Mouse (Mus musculus): ENCODE results near the gene Fam92b. TPM values are rescaled to one million over a fixed set of nuclear protein-coding genes. Genes with fewer than 3 reads are reported as not detected.

The Fam92b gene
- polyA plus RNA-seq, 1 experiment from 2014 or later, result 2.1 TPM

DNA sequence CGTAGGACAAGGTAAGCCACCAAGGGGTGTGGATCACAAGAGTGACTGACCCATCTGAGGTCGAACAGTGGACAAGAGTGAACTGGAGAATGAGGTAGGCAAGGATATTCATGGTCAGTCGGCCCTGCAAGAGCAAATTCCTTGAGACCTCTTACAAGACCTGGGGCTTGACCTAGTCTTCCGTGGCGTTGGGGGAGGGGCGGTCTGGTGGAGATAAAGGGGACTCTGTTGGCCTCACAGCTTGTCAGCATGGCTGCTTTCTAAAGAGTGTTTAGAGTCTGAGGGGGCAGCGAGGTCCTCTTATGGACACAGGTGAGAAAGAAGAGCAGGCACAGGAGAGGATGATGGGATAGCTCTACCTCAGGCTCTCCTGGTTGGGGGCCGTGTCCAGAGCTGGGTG is 8.1 kb downstream of the Fam92b start:
- H3K9ac ChIP-seq (ENCODE audit: low read depth, low read length), result no peak overlapping the region
- DNase-seq (ENCODE audit: low spot score) (no peak), ATAC-seq (ENCODE audit: low FRiP score) (no peak)
- H3K27ac ChIP-seq (ENCODE audit: low read depth, low read length), result no peak overlapping the region
- no peaks in the 10 kb centered on the region for H3K9me3 ChIP-seq (ENCODE audit: control insufficient read depth, low read length)
- H3K4me3 ChIP-seq (ENCODE audit: low read depth, low read length), result no peak overlapping the region
- no peaks in the 10 kb centered on the region for H3K36me3 ChIP-seq (ENCODE audit: control insufficient read depth, insufficient read depth, low read length)
- no peaks in the 10 kb centered on the region for H3K4me1 ChIP-seq (replicated peaks; ENCODE audit: control insufficient read depth, insufficient read depth, low read length)
- 47% methylated on average over 8 of the region's 8 CpGs for WGBS
- H3K27me3 ChIP-seq (ENCODE audit: control insufficient read depth, insufficient read depth, low read length), result peaks cover under 1% of the 10 kb centered on the region
- H3K4me2 ChIP-seq (replicated peaks; ENCODE audit: low read depth, low read length), result no peak overlapping the region

DNA sequence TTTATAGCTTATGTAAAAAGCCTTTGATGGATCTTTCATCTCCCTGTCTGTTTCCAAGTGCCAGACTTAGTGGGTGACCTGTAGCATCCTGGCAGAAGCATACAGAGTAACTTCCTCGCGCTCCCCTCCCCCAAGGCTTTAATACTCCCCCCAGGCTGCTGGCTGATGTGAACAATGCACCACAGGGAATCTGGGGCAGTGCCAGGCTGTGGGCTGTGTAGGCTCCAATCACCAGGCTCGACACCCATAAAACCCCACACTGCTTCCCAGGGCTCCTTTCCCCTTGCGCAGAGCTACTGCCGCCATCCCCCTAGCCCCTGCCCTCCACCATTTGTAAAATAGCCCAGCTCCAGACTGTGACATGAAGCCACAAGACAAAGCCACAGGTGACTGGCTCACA is 9.4 kb downstream of the Fam92b start:
- no peak overlapping the region for H3K27ac ChIP-seq (ENCODE audit: low read depth, low read length)
- ATAC-seq (ENCODE audit: low FRiP score) (no peak), DNase-seq (ENCODE audit: low spot score) (no peak)

DNA sequence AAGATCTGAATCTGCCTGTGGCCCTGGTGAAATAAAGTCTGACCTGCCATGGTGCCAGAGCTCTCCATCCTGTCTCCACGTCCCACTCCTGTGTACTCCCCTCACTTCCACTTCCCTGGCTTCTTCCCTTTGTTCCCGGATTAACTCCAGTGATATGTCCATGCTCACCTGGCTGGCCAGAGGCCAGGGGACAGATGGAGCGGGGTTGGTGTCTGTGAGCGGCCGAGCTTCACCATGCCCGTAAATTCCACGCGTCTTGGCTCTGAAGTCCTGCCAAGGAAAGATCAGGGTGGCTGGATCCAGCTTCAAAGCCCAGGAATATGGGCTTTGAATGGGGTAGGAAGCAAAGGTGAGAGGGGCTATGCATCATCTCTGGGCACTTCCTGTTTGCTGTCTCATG is 10.1 kb downstream of the Fam92b start:
- H3K9ac ChIP-seq (ENCODE audit: low read depth, low read length), result no peak overlapping the region
- no peaks in the 10 kb centered on the region for H3K4me1 ChIP-seq (replicated peaks; ENCODE audit: control insufficient read depth, insufficient read depth, low read length)
- no peaks in the 10 kb centered on the region; the same call in 1 of the 2 replicates for H3K27me3 ChIP-seq (ENCODE audit: control insufficient read depth, insufficient read depth, low read length)
- 93% methylated on average over 8 of the region's 8 CpGs for WGBS
- no peaks in the 10 kb centered on the region for H3K9me3 ChIP-seq (ENCODE audit: control insufficient read depth, low read length)
- H3K36me3 ChIP-seq (ENCODE audit: control insufficient read depth, insufficient read depth, low read length), result no peaks in the 10 kb centered on the region
- ATAC-seq (ENCODE audit: low FRiP score) (no peak), DNase-seq (ENCODE audit: low spot score) (no peak)
- no peak overlapping the region for H3K27ac ChIP-seq (ENCODE audit: low read depth, low read length)
- no peak overlapping the region for H3K4me2 ChIP-seq (replicated peaks; ENCODE audit: low read depth, low read length)
- H3K4me3 ChIP-seq (ENCODE audit: low read depth, low read length), result no peak overlapping the region

More for the DNA sequence above, 9.4 kb downstream of the Fam92b start:
- Histone ChIP-seq H3K4me1 (replicated peaks; ENCODE audit: control insufficient read depth, insufficient read depth, low read length) (no peaks in the 10 kb centered on the region), H3K4me3 (ENCODE audit: low read depth, low read length) (no peak overlapping the region), H3K27me3 (ENCODE audit: control insufficient read depth, insufficient read depth, low read length) (no peaks in the 10 kb centered on the region; the same call in 1 of the 2 replicates), H3K4me2 (replicated peaks; ENCODE audit: low read depth, low read length) (no peak overlapping the region), H3K9me3 (ENCODE audit: control insufficient read depth, low read length) (no peaks in the 10 kb centered on the region), H3K9ac (ENCODE audit: low read depth, low read length) (no peak overlapping the region), H3K36me3 (ENCODE audit: control insufficient read depth, insufficient read depth, low read length) (no peaks in the 10 kb centered on the region)
- WGBS, result 43% methylated on average over 5 of the region's 5 CpGs

DNA sequence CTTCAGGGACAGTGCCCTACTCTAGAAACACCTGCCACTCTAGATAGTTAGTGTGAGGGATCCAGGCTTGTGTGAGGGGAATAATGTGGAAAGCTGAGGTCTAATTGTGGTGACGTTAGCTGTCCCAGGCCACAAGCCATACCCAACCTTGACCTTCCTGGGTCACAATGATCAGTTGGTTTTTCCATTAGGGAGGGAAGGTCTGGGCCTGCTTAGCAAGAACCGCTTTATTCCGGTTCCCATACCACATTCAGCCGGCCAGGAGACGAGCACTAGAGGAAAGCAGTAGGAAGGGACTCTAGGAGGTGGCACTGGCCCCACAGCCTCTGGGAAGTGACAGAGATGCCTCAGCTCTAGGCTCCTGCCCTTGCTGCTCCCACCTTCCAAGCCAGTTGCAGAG is 13.2 kb downstream of the Fam92b start:
- H3K27ac ChIP-seq (ENCODE audit: low read depth, low read length), result no peak overlapping the region
- H3K4me1 ChIP-seq (replicated peaks; ENCODE audit: control insufficient read depth, insufficient read depth, low read length), result 0 out of 2 replicates have a peak, but pooled peaks cover 3% of the 10 kb centered on the region
- H3K27me3 ChIP-seq (ENCODE audit: control insufficient read depth, insufficient read depth, low read length), result no peaks in the 10 kb centered on the region
- H3K36me3 ChIP-seq (ENCODE audit: control insufficient read depth, insufficient read depth, low read length), result no peaks in the 10 kb centered on the region
- no peak overlapping the region for H3K9ac ChIP-seq (ENCODE audit: low read depth, low read length)
- H3K4me3 ChIP-seq (ENCODE audit: low read depth, low read length), result no peak overlapping the region
- H3K9me3 ChIP-seq (ENCODE audit: control insufficient read depth, low read length), result no peaks in the 10 kb centered on the region
- DNase-seq (ENCODE audit: low spot score) (no peak), ATAC-seq (ENCODE audit: low FRiP score) (no peak)
- no peak overlapping the region for H3K4me2 ChIP-seq (replicated peaks; ENCODE audit: low read depth, low read length)
- WGBS, result 92% methylated on average over 5 of the region's 5 CpGs

DNA sequence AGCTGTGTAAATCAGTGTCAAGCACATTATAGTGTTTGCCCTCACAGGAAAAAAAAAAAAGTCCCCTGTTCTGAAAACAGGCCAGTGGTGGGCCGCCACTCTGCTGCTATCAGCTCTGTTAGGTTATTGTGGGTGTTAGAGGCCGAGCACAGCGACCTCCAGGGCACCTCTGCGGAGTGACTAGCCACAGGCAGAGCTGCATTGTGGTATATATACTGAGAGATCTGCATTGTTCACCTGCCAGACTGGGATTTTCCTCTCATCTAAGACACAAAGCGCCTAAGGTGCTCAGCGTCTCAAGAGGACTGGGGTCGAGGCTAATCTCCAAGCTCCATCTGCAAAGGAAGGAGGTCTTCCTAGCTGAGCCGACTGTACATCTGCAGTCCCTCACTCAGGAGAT is 13.9 kb downstream of the Fam92b start:
- Histone ChIP-seq H3K9ac (ENCODE audit: low read depth, low read length) (no peak overlapping the region), H3K27ac (ENCODE audit: low read depth, low read length) (no peak overlapping the region), H3K4me2 (replicated peaks; ENCODE audit: low read depth, low read length) (no peak overlapping the region), H3K36me3 (ENCODE audit: control insufficient read depth, insufficient read depth, low read length) (no peaks in the 10 kb centered on the region), H3K4me1 (replicated peaks; ENCODE audit: control insufficient read depth, insufficient read depth, low read length) (0 out of 2 replicates have a peak, but pooled peaks cover 3% of the 10 kb centered on the region), H3K9me3 (ENCODE audit: control insufficient read depth, low read length) (no peaks in the 10 kb centered on the region), H3K4me3 (ENCODE audit: low read depth, low read length) (no peak overlapping the region), H3K27me3 (ENCODE audit: control insufficient read depth, insufficient read depth, low read length) (no peaks in the 10 kb centered on the region)
- ATAC-seq (ENCODE audit: low FRiP score) (no peak), DNase-seq (ENCODE audit: low spot score) (no peak)
- 77% methylated on average over 8 of the region's 8 CpGs for WGBS

DNA sequence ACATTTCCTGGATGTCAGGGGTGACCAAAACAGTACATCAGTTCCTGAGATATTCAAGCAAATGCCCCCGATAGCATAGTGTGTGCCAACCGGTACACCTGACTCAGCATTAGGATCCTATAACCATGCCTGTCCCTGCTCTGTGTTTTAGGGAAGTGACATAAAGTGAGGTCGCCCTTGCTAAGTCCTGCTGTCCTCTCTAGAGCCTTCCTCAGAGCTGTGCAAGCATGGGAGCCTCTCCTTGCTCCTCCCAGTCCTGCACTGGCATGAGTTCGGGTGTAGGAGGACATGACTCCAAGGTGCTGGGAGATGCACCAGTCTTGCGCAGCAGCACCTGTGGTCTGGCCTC is 14.9 kb downstream of the Fam92b start:
- Histone ChIP-seq H3K4me2 (replicated peaks; ENCODE audit: low read depth, low read length) (no peak overlapping the region), H3K9ac (ENCODE audit: low read depth, low read length) (no peak overlapping the region), H3K27ac (ENCODE audit: low read depth, low read length) (no peak overlapping the region), H3K4me1 (replicated peaks; ENCODE audit: control insufficient read depth, insufficient read depth, low read length) (0 out of 2 replicates have a peak, but pooled peaks cover 3% of the 10 kb centered on the region), H3K36me3 (ENCODE audit: control insufficient read depth, insufficient read depth, low read length) (no peaks in the 10 kb centered on the region), H3K27me3 (ENCODE audit: control insufficient read depth, insufficient read depth, low read length) (no peaks in the 10 kb centered on the region), H3K9me3 (ENCODE audit: control insufficient read depth, low read length) (no peaks in the 10 kb centered on the region), H3K4me3 (ENCODE audit: low read depth, low read length) (no peak overlapping the region)
- ATAC-seq (ENCODE audit: low FRiP score) (no peak), DNase-seq (ENCODE audit: low spot score) (no peak)
- 89% methylated on average over 5 of the region's 5 CpGs for WGBS

DNA sequence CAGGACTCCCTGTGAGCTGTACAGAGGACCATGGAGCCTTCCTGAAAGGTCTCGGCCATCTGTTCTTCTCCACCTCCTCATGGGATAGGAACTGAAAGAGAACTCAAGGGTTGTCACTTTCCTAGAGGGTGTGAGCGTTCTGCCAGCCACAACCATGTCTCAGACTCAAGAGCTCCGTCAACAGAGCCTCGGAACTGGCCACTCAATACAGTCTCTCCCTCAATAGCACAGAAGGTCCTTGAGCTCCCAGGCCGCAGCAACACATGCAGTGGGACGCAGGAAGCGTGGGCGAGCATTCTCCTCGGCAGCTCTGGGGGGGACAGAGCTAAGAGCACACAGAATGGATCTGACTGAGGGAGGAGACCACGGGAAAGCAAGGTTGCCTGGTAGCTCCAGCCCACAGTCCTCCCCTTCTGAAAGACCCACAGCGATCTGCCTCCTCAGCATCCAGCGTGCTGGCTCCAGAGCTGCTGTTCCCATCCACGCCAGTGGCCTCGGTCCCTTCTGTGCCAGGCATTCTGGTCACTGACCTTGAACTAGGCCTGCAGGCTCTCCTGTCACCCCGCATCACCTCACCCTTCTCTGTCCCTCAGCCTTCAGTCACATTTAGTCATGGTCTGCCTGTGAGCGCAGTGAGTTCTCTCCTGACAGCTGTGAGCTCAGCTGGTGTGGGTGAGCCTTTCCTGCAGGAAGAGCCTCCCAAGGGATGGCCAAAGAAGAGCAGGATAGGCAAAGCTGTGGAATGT is 15.4 kb downstream of the Fam92b start:
- Histone ChIP-seq H3K4me2 (replicated peaks; ENCODE audit: low read depth, low read length) (no peak overlapping the region), H3K27ac (ENCODE audit: low read depth, low read length) (no peak overlapping the region), H3K4me3 (ENCODE audit: low read depth, low read length) (no peak overlapping the region), H3K36me3 (ENCODE audit: control insufficient read depth, insufficient read depth, low read length) (no peaks in the 10 kb centered on the region), H3K27me3 (ENCODE audit: control insufficient read depth, insufficient read depth, low read length) (no peaks in the 10 kb centered on the region), H3K9me3 (ENCODE audit: control insufficient read depth, low read length) (no peaks in the 10 kb centered on the region), H3K9ac (ENCODE audit: low read depth, low read length) (no peak overlapping the region), H3K4me1 (replicated peaks; ENCODE audit: control insufficient read depth, insufficient read depth, low read length) (0 out of 2 replicates have a peak, but pooled peaks cover 3% of the 10 kb centered on the region)
- 79% methylated on average over 16 of the region's 16 CpGs for WGBS
- DNase-seq (ENCODE audit: low spot score), result no peak
- ATAC-seq (ENCODE audit: low FRiP score), result no peak

DNA sequence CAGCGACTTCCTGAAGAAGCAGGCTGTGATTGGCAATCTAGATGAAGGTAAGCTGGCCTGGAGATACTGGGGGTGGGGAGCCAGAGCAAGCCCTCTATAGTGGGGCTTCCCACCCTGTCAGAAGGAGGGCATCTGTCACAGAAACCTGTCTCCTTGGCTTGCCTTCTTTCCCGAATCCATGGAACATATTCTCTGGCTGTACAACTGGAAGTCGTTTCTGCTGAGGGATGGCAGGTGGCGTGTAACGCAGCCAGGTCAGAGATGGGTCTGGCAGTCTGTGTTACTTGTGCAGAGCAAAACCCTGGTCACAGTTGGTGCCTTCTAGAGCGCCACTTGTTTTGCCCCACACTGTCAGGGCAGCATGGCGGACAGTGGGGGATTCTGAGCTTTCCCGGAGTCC is 16.9 kb downstream of the Fam92b start:
- WGBS, result 78% methylated on average over 8 of the region's 8 CpGs
- no peak overlapping the region for H3K4me3 ChIP-seq (ENCODE audit: low read depth, low read length)
- H3K9me3 ChIP-seq (ENCODE audit: control insufficient read depth, low read length), result no peaks in the 10 kb centered on the region
- no peak overlapping the region for H3K4me2 ChIP-seq (replicated peaks; ENCODE audit: low read depth, low read length)
- no peaks in the 10 kb centered on the region for H3K27me3 ChIP-seq (ENCODE audit: control insufficient read depth, insufficient read depth, low read length)
- H3K36me3 ChIP-seq (ENCODE audit: control insufficient read depth, insufficient read depth, low read length), result no peaks in the 10 kb centered on the region
- H3K27ac ChIP-seq (ENCODE audit: low read depth, low read length), result no peak overlapping the region
- no peak overlapping the region for H3K9ac ChIP-seq (ENCODE audit: low read depth, low read length)
- H3K4me1 ChIP-seq (replicated peaks; ENCODE audit: control insufficient read depth, insufficient read depth, low read length), result 0 out of 2 replicates have a peak, but pooled peaks cover 3% of the 10 kb centered on the region
- DNase-seq (ENCODE audit: low spot score), result no peak
- ATAC-seq (ENCODE audit: low FRiP score), result no peak

DNA sequence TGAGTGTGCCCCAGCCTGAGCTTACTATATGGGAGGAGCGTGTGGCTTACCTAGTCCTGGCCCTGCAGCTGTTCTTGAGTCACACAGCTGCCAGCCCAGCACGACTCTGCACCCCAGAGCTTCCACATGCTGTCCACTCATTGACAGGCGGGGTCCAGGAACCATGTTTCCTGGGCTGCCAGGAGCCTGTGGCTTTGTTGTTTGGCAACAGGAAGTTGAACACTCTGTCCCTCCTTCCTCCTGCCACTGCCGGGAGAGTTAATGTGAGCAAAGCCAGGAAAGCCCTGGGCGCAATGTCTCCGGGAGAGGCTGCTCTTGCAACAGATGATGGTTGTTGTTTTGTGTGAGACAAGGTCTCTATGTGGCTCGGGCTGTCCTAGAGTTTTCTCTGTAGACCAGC is 24.6 kb downstream of the Fam92b start:
- Histone ChIP-seq H3K27me3 (ENCODE audit: control insufficient read depth, insufficient read depth, low read length) (no peaks in the 10 kb centered on the region), H3K4me3 (ENCODE audit: low read depth, low read length) (no peak overlapping the region), H3K9ac (ENCODE audit: low read depth, low read length) (no peak overlapping the region), H3K4me1 (replicated peaks; ENCODE audit: control insufficient read depth, insufficient read depth, low read length) (0 out of 2 replicates have a peak, but pooled peaks cover 2% of the 10 kb centered on the region), H3K4me2 (replicated peaks; ENCODE audit: low read depth, low read length) (no peak overlapping the region), H3K27ac (ENCODE audit: low read depth, low read length) (no peak overlapping the region), H3K9me3 (ENCODE audit: control insufficient read depth, low read length) (no peaks in the 10 kb centered on the region), H3K36me3 (ENCODE audit: control insufficient read depth, insufficient read depth, low read length) (no peaks in the 10 kb centered on the region)
- WGBS, result 67% methylated on average over 7 of the region's 7 CpGs
- DNase-seq (ENCODE audit: low spot score), result no peak
- ATAC-seq (ENCODE audit: low FRiP score), result no peak
